Mouse (Mus musculus) kidney, adult 9 months (tissue): Measurements from ENCODE around the gene Dcun1d4.
"Not testable (repeated sequence)": the region's sequence is repeated elsewhere in the genome, so short reads cannot be mapped to it uniquely, and the experiment has no call there.

Experiments used
- DNase-seq: peaks from one replicate; pipeline ENCODE4 v3.0.0; 2022

Dcun1d4 gene

DNA sequence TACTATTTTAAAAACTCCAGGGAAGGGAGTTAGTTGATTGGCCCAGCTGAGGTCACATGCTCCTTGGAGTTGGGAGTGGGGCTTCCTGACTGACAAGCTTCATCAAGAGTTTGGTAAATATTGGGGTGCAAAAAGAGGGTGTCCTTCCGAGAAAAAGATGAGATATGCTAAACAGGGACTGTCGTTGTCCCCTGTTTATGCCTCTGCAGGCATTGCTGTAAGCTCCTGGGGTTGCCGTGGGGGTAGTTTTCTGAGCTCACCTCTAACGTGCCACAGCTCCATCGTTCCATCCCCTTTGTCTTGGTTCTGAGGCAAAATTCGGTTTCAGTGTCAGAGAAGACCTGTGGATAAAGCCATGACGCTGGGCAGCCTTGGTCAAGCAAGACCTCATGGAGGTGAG lies at the start of gene Dcun1d4:
TSS of gene Dcun1d4 (plus strand) at position 301 of the 400 bp plus-strand sequence.
- no peak for DNase-seq

DNA sequence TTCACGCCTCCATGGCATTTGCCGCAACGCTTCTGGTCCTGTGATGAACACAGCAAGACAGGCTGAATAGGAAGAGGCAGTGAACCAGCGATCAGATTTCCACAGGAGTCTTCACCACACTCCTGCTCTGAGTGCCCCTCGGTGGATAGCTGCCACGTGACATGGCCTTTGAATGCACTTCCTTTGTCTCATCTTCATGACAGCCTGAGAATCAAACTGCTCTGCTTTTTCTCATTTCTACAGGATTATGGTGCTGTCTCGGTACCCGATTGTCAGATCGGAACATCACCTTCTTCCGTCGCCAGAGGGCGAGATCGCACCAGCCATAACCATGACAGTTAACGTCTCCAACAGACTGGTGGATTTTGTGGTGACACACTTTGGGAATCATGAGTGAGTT lies 49.2 kb upstream of the Dcun1d4 start:
- DNase-seq: peak; percentile 80

DNA sequence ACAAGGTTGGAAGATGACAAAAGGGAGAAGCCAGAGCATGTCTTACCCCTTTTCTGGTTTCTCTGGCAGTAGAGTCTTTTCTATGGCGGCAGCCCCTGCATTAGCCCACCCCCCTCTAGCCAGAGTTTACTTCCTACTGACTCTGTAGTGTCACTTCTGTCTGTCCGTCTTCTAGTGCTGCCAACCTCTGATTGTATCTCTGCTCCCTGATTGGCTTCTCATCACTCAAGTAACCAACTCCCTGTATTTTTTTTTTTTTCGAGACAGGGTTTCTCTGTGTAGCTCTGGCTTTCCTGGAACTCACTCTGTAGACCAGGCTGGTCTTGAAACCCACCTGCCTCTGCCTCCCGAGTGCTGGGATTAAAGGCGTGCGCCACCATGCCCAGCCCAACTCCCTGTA lies 48.0 kb upstream of the Dcun1d4 start:
- DNase-seq: no peak

DNA sequence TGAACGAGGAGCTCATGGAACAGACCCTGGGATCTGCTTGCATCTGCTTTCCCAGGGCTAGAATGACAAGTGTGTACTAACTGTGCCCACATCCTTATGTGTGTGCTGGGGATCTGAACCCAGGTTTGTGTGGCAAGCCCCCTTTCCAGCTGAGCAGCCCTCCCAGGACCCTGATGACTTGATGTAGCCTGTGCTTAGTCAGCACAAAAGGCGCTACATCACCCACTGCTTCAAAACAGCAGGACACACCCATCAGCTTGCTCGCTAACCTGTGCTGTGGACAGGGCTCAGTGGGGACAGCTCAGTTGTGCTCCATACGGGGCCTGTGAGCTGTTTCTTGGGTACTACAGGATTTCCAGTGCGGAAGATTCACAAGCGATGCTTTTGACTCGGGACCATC lies 46.0 kb upstream of the Dcun1d4 start:
- no peak for DNase-seq

DNA sequence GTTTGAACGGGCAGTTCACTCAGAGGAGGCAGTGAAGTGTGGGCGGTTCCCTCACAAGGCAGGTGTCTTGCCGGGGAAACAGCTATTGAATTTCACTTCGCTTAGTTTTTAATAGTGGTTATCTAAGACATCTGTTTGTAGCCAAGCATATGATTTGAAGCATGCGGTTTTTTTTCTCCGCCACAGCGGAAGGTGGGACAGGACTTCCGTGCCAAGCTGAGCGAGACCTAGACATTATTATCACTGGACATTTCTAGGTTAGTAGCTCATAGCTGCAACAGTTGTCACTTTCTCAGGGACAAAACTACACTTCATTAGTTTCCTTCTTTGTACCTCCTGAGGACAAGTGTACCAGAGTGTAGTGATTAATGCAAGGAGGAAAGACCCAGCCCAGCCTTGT lies 38.6 kb upstream of the Dcun1d4 start:
- DNase-seq: no peak

DNA sequence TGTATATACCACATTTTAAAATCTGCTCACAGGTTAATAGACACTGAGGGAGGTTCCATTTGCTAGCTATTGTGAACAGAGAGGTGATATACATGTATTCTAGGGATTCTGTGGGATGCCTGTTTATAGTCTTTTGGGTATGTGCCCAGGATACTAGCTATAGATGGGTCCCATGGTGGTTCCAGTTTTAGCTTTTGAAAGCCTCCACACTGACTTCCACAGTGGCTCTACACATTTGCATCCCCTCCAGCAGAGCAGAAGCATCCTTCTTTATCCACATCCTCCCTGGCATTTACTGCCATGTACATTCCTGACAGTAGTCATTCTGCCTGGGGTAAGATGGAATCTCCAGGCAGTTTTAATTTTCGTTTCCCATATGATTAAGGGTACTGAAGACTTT lies 30.5 kb upstream of the Dcun1d4 start:
- DNase-seq: no peak

DNA sequence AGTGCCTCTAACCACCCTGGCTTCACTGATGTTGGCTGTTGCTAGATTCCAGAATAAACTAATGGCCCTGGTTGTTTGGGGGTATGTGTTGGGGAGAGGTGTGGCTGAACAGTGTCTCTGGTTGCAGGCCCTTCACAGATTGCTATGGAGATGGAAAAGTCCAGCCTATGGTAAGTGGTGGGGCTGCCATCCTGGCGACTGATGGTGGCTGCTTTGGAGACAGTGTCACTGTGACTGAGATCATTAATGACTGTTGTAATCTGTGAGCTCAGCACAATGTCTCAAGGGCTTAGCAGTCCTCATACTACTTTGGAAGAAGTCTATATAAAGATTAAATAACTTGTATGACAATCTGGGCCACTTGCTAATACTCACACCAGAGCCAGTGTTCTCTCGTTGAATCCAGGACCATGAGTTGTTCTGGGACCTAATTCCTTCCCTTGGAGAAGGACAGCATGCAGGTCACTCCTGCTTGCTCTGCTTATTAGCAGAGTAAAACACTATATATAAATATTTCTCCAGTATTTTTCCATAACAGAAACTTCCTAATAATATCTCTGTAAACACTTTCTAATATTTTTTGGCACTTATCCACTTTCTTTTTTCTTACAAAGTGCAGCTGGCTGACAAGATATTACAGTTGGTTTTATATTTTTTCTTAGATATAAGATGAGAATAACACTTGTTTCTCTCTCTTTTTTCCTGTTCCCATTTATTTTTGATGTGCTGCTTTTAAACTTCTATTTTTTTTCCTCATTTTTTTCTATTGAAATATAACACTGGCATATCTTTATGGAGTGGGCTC lies 26.1 kb upstream of the Dcun1d4 start:
- DNase-seq: no peak

DNA sequence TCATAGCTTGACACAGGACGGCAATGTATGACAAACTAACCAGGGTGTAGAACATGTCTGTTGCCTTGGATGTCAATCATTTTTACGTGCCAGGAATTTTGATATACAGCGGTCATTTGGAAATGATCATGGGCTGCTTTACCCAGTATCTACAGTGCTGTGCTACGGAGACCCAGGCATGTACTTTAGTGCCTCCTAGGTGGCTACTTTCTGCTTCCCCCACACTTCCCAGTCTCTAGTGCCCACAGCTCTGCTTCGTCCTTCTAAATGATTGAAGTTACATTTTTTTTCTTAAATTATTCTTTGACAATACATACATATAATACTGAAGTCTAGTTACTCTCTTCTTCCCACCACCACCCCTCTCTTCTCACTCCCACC lies 25.5 kb upstream of the Dcun1d4 start:
- no peak for DNase-seq

DNA sequence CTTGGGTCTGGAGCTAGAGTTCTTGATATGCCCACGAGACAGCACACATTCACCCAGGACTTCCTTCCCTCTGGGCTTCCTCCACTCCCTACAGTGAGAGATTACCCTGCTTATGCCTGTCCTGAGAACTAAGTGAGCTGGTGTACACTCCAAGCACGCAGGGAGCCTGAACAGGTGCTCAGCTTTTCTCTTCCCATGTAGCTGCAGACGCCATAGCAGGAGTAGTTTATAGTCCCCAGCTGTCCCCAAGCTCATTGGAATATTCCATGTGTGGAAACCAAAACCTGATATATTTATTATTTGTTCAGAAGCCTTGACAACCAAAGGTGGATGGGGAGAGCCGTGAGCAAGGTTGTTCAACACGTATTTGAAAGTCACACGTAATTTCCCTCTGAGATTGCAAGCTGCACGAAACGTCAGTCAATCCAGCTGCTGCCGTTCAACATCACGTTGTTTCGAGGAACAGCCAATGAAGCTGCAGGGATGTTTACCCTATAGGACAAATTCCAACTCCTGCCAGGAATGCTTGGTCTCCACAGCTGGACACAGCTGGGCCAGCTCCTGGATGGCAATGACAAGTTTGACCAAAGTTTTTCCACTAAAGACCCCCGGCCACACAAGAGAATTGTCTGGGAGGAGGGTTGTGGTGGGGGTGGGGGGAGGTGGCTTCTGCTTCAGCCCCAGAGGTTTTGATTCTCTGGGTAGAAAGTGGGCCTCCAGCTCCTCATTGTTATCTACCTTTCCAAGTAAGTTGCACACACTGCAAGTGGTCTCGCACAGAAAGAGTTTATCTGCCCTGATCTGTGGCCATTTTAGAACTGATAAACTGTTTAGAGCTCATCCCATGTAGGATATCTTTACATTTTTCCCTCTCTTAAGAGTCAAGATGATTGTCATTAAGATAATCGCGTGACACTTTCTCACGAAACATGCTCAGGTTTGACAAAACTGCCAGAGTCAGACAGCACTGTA lies 12.1 kb upstream of the Dcun1d4 start:
- no peak for DNase-seq

DNA sequence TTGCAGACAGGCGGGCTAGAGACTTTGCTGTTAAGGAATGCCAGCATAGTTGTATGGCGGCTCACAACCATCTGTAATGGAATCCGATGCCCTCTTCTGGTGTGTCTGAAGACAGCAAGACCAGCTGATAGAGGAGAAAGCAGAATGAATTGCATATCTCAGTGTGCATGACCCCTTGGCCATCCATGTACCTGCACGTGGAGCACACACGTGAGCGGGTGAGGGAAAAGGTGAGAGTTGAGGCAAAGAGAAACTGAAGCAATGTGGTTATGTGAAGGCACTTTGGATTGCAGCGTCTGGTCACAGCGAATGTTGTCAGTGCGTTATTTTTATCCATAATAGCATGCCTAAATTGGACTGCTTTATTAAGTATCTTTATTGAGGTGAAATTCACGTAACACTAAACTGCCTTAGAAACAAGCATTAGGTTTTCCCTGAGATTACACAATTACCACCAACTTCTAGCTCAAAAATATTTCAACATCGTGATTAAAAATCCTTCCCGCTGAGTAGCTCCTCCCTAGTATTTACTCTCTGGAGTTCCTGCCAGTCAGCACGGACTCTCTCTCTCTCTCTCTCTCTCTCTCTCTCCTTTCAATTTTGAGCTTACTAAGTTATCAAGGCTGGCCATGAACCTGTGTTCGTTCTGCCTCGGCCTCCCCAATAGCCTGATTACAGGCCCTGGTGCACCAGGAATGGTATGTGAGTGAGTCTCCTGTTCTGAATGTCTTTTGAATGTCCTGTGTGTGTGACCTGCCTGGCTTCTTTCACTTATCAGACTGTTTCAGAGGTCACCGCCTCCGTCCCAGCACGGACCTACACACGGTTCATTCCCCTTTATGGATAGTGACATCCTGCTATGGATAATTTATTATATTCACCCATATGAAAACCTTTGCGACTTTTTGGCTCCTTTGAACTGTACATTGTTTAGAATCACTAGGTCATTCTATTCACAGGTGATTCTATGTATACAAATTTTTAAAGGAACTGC lies 6.1 kb upstream of the Dcun1d4 start:
- no peak for DNase-seq

DNA sequence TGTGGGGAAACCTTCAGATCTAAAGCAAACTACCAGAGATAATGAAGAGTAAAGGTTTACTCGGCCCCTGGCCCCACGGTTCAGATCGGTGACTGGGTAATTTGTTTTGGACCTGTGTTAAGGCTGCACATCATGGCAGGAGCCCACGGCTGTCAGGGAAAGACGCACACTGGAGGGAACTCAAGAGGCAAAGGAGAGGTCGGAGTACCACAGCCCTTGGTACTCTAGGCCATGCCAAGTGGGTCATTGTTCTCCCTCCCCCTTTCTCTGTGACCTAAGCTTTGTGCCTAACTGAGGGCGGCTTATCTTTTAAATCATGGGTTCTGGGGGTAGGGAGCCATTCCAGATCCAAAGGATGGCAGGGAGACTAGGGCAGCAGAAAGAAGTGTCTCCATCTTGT lies 601 bp downstream of the Dcun1d4 start:
- DNase-seq: no peak

DNA sequence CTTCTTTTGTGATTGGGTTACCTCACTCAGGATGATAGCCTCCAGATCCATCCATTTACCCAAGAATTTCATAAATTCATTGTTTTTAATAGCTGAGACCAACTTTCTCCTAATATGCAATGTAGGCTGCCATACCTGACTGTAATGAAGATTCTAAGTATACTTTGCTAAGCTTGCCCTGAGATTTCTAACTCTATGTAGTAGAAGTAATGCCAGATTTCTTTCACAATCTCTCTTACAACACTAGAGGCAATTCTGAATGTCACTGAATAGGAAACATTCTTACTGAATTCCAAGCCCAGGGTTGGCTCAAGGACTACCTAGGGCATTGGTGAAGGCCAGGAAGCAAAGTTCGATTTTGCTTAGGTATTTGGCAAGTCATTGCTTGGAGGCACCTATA lies 1.6 kb downstream of the Dcun1d4 start:
- DNase-seq: not testable (repeated sequence)

DNA sequence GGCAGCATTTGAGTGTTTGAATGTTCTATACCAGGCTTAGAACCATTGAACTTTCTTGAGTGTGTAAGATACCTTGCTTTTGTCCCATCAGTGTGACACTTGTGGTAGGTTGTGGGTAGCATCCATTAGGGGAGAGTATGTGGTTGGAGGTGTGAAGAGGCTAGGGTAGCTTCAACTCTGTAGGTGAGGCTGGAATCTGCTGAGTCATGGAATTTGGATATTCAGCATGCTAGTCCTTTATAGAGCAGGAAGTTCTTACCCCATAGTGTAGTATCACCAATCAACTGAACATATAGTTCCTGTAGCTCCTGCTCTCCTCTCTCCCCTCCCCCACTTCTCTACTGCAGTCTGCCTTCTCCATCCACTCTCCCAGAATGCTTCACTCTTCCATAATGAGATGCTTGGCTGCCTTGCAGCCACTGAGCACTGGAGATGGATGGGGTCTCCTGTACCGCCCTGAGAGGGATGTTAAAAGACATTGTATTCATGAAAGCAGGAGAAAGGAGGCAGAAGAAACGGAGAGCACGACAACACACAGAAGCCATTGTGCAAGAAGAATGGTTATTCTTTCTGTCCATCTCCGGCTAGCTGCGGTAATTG lies 3.3 kb downstream of the Dcun1d4 start:
- DNase-seq: no peak

DNA sequence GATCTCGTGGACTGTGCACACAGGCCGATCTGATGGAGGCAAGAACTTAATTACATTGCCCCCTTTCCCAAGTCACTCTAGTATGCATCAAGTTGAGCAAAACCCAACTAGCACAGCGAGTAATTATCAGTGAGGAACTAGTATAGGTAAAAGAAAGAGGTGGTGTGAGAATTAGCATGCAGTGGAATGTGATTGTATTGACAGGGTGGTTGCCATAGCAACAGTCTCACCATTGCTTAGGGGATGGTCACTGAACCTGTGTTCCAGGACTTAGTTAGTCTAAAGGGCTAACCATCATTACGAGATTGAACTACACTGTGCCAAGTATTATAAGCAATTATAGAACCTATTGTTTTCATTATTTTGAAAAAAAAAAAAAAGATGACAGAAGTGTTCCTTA lies 5.7 kb downstream of the Dcun1d4 start:
- DNase-seq: no peak

DNA sequence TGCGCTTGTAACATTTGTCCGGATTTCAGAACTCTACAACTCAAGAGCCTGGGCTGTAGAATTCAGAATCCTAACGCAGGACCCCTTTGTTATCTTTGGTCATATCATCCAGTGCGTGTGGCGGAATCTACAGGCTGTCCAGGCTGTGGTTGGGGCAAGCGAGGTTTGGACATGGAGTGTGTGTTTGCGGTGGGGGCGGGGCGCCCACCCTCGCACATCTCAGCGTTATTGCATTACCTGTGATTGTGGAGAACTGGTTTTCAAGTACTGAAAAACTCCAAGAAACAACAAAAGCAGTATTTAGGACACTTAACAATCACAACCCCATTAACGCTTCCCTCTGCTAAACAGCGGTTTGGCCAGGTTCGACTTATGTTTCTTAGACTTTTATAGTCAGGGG lies 9.1 kb downstream of the Dcun1d4 start:
- DNase-seq: no peak

DNA sequence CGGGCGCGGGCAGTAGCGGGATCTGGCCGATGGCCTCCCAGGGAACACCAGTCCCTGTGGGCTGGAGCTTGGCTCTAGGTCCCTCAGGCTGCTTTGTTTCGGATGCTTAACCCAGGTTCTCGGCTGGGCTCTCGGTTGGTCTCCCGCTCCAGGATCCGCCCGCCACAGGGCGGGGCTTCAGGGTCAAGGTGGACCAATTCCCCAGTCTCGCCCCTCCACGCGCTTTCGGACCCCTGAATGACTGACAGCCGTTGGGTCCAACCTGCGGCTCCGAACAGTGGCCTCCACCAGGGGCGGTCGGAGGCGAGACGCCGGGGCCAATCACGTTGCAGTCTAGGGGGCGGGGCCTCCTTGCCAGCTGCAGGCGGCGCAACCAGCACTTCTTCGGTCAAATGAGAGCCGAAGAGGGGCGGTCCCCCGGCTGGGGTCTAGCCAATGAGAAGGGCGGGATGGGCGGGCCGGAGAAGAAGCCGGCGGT lies 9.8 kb downstream of the Dcun1d4 start:
- peak; percentile 100 for DNase-seq

DNA sequence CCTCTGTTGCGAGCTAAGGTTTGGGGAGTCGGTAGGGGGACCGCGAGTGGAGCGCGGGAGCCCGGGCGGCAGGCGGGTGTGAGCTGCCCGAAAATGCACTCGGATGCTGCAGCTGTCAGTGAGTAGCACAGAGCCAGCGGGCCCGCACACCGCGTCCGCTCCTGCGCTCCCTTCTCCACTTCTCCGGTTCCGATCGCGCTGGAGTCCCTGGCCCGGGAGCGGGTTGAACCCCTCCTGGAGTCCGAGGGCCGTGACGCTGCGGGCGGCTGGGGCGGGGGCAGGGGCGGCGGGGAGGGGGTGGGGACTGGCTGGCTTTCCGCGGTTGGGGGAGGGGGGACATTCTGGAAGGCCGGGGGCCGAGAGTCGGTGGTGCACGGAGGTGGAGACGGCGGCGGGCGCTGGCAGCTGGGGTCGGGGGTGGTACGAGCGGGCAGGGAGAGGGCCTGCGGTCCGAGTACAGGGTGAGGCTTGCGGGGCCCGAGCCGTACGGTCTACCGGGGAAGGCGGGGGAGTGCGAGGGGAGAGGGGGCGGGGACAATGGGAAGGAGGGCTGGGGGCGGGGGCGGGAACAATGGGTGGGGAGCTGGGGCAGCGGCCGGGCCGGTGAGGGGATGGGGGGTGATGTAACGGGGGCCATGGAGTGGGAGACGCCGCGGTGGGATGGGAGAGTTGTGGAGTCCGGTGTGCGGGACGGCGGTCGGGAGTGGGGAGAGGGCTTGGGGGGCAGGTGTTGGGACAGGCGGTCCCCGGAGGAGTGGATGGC lies 10.5 kb downstream of the Dcun1d4 start:
- peak; percentile 37 for DNase-seq

DNA sequence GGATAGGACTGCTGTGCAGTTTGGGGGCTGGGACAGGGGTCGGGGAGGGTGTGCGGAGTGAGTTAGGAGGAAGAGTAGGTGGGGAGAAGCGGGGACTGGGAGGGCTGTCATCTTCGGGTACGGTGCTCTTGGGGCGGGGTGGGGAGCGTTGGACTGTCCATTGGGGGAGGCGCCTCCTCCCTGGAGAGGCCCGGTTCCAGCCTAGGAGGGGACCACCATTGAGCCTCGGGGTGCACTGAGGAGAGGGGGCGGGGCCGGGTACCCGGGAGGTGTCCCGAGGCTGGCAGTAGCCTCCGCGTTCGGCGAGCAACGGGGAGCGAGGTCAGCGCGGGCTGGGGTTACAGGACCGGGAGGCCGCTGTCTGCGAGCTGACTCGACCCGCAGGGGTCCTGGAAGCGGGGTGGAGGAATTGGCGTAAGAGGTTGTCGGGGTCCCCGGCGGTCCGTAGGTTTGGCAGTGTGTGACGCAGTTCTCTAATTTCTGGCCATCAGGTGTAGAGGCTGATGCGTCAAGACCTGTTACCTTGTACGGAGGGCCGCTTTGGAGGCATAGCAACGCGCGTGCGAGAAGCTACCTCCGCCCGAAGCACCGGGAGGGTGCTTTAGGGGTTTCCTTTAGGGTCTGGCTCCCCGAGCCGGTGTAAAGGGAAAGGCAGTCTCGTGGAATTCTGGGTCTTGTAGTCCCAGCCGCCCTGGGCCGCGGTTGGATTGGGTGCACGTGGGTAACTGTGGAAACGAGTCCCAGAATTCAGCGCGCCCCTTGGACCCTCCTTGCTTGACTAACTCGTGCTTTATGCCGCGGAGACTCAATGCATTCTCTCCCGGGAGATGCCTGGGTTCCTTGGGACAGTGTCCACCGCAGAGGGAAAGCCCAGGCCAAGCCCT lies 11.3 kb downstream of the Dcun1d4 start:
- peak; percentile 94 for DNase-seq

DNA sequence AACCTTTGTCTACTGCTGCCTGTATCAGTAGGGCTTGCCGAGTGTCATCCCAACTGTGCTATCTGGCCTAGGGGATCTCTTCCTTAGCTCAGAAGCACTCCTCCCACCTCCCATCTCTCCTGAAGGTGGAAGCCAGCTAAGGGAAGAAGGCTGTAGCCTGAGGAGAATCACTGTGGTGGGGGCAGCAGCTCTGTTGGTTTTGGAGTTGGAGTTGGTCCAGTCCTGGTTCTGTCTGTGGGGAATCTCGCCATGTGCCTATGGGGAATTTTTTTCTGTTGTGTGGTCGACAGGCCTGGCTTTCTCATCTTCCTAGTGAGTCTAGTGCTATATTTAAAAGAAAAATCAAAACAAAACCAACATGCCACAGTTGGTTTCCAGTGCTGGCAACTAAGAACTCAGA lies 16.6 kb downstream of the Dcun1d4 start:
- no peak for DNase-seq

DNA sequence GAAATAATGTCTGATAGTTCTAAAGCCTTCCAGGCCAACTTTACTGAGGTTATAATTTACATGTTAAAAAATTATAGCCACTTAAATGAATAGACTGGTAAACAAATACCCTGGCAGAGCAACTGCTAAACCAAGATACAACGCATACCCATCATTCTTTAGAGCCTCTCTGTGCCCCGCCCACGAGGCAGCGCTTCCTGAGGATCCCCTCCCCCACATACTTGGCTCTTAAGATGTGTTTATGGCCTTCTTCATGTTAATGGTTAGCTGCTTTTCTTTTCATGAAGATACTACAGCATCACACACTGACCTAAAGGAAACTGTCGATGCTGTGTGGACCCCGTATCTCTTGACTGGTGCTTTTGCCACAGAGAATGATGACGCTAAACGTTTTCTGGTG lies 17.8 kb downstream of the Dcun1d4 start:
- no peak for DNase-seq
